Mouse (Mus musculus) stomach, embryonic 14.5 days (tissue): Measurements from ENCODE around the gene Tpk1. TPM values are rescaled to one million over a fixed set of nuclear protein-coding genes. Genes with fewer than 3 reads are reported as not detected.

Experiments used
- ATAC-seq: fragments of 200-750 bp; cut with Nextera tagmentation; 2 replicates; pipeline ENCODE4 v1.8.0; 2017; ENCODE audit warnings: low read depth, moderate TSS enrichment; ENCODE audit not compliant: insufficient number of reproducible peaks, insufficient read depth, low FRiP score
- H3K27ac ChIP-seq: fragments of 300-500 bp; sonication (generic); 2 replicates; pipeline ENCODE4 v1.5.1; 2014; ENCODE audit warnings: mild to moderate bottlenecking, low read length, moderate library complexity, mixed read lengths
- H3K27me3 ChIP-seq: fragments of 300-500 bp; sonication (generic); 2 replicates; pipeline ENCODE4 v1.6.1; 2014; ENCODE audit warnings: low read length, control low read depth, mixed read lengths; ENCODE audit not compliant: control insufficient read depth, insufficient read depth
- H3K36me3 ChIP-seq: fragments of 300-500 bp; sonication (generic); 2 replicates; pipeline ENCODE4 v1.6.1; 2014; ENCODE audit warnings: mild to moderate bottlenecking, control low read depth, low read length, moderate library complexity, mixed read lengths; ENCODE audit not compliant: control insufficient read depth, insufficient read depth
- H3K4me1 ChIP-seq: fragments of 300-500 bp; sonication (generic); 2 replicates; pipeline ENCODE4 v1.6.1; 2014; ENCODE audit warnings: low read length, control low read depth, mixed read lengths; ENCODE audit not compliant: control insufficient read depth, insufficient read depth
- H3K4me2 ChIP-seq: fragments of 300-500 bp; sonication (generic); replicated peaks from 2 replicates; pipeline ENCODE4 v1.6.1; 2014; ENCODE audit warnings: low read depth, low read length, control low read depth
- H3K4me3 ChIP-seq: fragments of 300-500 bp; sonication (generic); 2 replicates; pipeline ENCODE4 v1.5.1; 2014; ENCODE audit warnings: low read depth, low read length, control low read depth
- H3K9ac ChIP-seq: fragments of 300-500 bp; sonication (generic); replicated peaks from 2 replicates; pipeline ENCODE4 v1.6.1; 2014; ENCODE audit warnings: low read depth, mild to moderate bottlenecking, control low read depth, low read length, moderate library complexity, mixed read lengths
- H3K9me3 ChIP-seq: fragments of 300-500 bp; sonication (generic); 2 replicates; pipeline ENCODE4 v1.6.1; 2016; ENCODE audit warnings: low read depth, low read length, control low read depth; ENCODE audit not compliant: control insufficient read depth
- WGBS: fragments of 180-500 bp; shearing (Covaris S2); extraction: QIAGEN DNeasy Blood & Tissue Kit; methylation state at CpG from one replicate; pipeline ENCODE4 v1.1.7; 2014; 5-methylcytosine and 5-hydroxymethylcytosine counted together
- polyA plus RNA-seq: library from polyadenylated mRNA; unstranded; fragments of >200 nt; fragmentation: Nextera tagmentation; extraction: Ambion mirVana; gene quantifications from 2 replicates; pipeline ENCODE4 v1.2.1, GENCODE M21; 2014

The Tpk1 gene
- polyA plus RNA-seq, 1 experiment from 2014 or later: 10.8 TPM

DNA sequence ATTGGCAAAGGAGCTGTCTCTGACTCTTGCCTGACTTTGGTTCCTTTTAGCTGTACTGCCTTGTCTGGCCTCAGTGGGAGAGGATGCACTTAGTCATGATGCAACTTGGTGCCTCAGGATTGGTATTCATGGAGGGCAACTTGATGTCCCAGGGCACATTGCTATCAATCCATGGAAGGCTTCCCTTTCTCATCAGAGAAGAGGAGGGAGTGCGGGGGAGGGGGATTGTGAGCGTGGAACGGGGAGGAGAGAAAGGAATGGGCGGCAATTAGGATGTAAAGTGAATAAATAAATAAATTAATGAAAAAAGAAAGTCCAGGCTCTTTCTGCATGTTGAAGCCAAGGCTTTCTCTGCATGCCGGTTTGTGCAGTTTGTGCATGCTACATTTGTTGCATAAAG, 304.8 kb downstream of the Tpk1 start:
- ATAC-seq: no peak
- Histone ChIP-seq H3K27me3 (no peaks in the 10 kb centered on the region), H3K36me3 (no peaks in the 10 kb centered on the region), H3K4me3 (no peak overlapping the region), H3K4me1 (no peaks in the 10 kb centered on the region), H3K9me3 (no peaks in the 10 kb centered on the region), H3K4me2 (no peak overlapping the region), H3K27ac (no peak overlapping the region), H3K9ac (no peak overlapping the region)
- WGBS: 46% methylated on average over 5 of the region's 5 CpGs

DNA sequence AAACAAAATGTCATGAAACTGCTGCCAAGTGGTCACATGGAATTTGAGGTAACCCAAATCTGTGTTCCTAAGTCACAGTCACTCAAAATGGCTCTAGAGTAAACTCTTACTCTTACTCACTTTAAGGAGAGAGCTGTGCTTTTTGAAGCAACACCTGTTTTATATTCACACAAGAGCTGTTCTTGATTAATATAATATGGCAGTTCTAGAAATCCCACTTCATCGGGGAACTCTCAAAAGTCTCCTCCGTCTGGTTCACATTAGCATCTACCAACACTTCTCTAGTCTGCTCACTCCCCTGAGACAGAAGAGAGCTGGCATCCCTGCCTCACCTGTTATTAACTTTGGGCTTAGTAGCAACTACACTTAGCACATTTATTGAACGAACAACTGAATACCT, 305.9 kb downstream of the Tpk1 start:
- 70% methylated on average over 3 of the region's 3 CpGs for WGBS

DNA sequence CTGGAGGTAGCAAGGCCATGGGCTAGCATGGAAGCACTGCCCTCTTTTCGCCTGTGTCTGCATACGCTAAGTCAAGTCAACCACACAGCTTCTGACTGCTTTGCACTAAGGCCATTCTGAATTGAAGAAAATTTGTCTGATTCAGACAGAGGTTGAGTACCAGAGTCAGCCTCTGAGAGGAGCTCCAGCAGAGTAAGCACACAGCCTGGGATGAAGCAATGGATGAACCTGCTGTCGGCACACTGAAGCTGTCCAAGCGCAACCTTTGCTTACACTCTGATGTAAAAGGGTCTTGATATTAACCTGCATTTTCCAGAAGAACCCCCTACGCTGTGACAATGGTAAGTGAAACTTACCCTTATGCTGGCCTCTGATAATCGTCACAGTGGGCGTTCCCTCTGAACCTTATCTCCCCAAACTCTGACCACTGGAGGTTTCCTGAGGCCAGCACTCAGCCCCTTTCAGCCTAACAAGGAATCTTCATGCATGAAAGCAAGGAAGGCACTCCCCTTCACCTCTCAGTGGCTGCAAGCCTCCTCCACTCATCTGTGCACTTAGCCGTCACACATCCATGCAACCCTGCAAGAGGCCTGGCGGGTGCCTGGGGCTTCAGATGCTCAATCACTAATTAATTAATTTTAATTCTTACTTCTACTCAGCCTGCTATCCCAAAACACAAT, 311.4 kb downstream of the Tpk1 start:
- WGBS: 74% methylated on average over 9 of the region's 9 CpGs
- Histone ChIP-seq H3K36me3 (no peaks in the 10 kb centered on the region), H3K4me1 (no peaks in the 10 kb centered on the region), H3K4me3 (no peak overlapping the region), H3K9me3 (no peaks in the 10 kb centered on the region), H3K27me3 (no peaks in the 10 kb centered on the region), H3K27ac (no peak overlapping the region), H3K9ac (no peak overlapping the region), H3K4me2 (no peak overlapping the region)
- no peak for ATAC-seq

More for the DNA sequence above, 305.9 kb downstream of the Tpk1 start:
- no peak overlapping the region for H3K27ac ChIP-seq
- H3K9ac ChIP-seq: no peak overlapping the region
- H3K4me1 ChIP-seq: no peaks in the 10 kb centered on the region
- H3K27me3 ChIP-seq: no peaks in the 10 kb centered on the region
- H3K9me3 ChIP-seq: no peaks in the 10 kb centered on the region
- ATAC-seq: no peak
- no peak overlapping the region for H3K4me2 ChIP-seq
- no peaks in the 10 kb centered on the region for H3K36me3 ChIP-seq
- no peak overlapping the region for H3K4me3 ChIP-seq

DNA sequence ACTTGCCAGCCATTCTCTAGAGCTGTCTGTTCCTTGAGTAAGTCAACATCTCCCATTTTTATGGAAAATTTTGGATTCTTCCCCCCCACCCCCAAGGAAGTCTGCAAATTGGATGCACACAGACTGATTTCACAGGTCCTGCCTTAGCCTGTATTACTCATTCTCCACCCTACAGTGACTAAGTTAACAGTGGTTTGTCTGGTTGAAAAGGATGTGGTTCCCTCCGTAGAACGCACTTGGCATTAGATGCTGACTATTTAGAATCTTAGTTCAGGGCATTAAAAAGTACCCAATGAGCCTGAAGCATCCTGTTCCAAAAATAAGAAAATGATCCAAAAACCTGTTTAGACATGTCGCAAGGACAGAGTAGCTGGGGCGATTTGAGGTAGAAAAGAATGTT, 312.6 kb downstream of the Tpk1 start:
- Histone ChIP-seq H3K4me2 (no peak overlapping the region), H3K27me3 (no peaks in the 10 kb centered on the region), H3K4me1 (no peaks in the 10 kb centered on the region), H3K27ac (no peak overlapping the region), H3K4me3 (no peak overlapping the region), H3K36me3 (no peaks in the 10 kb centered on the region), H3K9me3 (no peaks in the 10 kb centered on the region), H3K9ac (no peak overlapping the region)
- 96% methylated on average over 4 of the region's 4 CpGs for whole genome bisulfite sequencing
- no peak for ATAC-seq

DNA sequence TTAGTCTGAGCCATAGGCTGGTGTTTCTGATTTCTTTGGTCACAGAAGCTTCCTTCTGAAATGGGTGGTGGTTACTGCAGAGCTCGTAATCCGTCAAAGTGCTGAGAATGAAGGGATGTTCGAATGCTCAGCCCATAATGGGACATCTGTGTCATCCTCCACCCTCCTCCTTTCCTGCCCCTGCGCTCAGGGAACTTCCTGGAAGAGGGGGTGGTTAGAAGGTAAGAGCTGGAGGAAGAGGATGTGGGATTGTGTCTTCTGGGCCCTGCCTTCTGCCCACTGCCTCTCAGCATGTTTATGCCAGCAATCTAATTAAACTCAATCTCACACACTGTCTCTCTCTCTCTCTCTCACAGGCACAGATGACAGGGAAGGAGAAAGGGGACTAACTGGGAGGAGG, 317.0 kb downstream of the Tpk1 start:
- 63% methylated on average over 4 of the region's 4 CpGs for WGBS
- Histone ChIP-seq H3K9me3 (no peaks in the 10 kb centered on the region), H3K4me3 (no peak overlapping the region), H3K4me2 (no peak overlapping the region), H3K4me1 (no peaks in the 10 kb centered on the region), H3K9ac (no peak overlapping the region), H3K36me3 (no peaks in the 10 kb centered on the region), H3K27ac (no peak overlapping the region), H3K27me3 (no peaks in the 10 kb centered on the region)
- no peak for ATAC-seq

DNA sequence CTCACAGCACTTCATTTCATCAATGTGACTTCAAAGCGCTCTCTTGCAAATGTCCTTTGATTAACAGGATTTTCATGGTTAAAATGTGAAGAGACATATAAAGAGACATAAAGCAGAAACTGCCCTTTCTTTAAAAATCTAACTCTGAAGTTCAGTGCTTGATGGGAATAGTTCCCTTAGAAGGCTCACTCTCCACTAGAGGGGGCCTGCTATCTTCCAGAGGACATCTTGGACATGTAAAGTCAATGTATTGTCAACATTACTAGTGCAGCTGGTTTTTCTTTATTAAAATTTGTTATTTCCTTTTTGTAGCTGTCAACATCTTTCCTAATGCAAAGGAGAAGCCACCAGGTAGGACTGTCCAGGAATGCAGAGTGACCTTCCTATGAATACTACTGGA, 318.4 kb downstream of the Tpk1 start:
- Histone ChIP-seq H3K27me3 (no peaks in the 10 kb centered on the region), H3K4me3 (no peak overlapping the region), H3K27ac (no peak overlapping the region), H3K4me1 (no peaks in the 10 kb centered on the region), H3K9ac (no peak overlapping the region), H3K4me2 (no peak overlapping the region), H3K9me3 (no peaks in the 10 kb centered on the region), H3K36me3 (no peaks in the 10 kb centered on the region)
- no peak for ATAC-seq
- WGBS: 96% methylated on average over 1 of the region's 1 CpGs

DNA sequence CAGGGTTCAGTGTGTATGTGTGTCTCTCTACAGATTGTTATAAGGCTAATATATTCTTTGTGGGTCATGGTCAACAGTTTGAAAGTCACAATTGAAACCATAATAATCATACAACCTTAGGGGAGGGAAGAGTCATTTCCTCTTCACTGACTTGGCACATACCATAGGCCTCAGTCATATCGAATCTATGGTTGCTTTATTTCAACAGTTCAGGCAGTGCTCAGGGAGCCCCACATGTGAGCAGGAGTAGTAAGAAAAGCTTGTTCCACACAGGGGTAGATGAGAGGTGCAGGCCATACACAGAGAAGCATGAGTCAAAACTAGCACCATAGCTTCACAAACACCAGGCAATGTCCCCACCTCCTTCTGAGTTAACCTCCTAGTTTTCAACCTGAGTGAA, 323.1 kb downstream of the Tpk1 start:
- Histone ChIP-seq H3K27me3 (no peaks in the 10 kb centered on the region), H3K4me3 (no peak overlapping the region), H3K36me3 (no peaks in the 10 kb centered on the region), H3K4me2 (no peak overlapping the region), H3K27ac (no peak overlapping the region), H3K4me1 (no peaks in the 10 kb centered on the region), H3K9me3 (no peaks in the 10 kb centered on the region), H3K9ac (no peak overlapping the region)
- ATAC-seq: no peak
- WGBS: 59% methylated on average over 1 of the region's 1 CpGs

DNA sequence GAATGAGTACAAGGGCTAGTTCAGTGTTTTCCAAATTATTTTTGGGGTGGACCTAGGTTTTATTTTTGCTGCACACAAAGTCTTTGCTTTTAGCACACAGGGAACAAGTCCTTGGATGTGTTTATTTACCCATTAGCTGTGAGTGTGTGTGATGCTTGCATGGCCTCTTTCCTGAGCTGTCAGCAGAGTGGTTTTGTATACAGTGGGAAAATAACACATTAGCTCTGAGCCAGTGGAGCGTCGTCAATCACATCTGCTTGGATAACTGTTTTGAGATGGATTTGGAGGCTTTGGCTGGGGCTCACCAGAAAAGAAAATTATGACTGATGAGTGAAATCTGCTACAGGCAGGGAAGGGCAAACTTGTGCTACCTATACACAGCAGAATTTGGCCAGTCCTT, 323.7 kb downstream of the Tpk1 start:
- Histone ChIP-seq H3K9ac (no peak overlapping the region), H3K27me3 (no peaks in the 10 kb centered on the region), H3K27ac (no peak overlapping the region), H3K4me2 (no peak overlapping the region), H3K4me3 (no peak overlapping the region), H3K4me1 (peaks cover 3% of the 10 kb centered on the region), H3K36me3 (no peaks in the 10 kb centered on the region), H3K9me3 (no peaks in the 10 kb centered on the region)
- ATAC-seq: no peak
- 32% methylated on average over 2 of the region's 2 CpGs for WGBS

DNA sequence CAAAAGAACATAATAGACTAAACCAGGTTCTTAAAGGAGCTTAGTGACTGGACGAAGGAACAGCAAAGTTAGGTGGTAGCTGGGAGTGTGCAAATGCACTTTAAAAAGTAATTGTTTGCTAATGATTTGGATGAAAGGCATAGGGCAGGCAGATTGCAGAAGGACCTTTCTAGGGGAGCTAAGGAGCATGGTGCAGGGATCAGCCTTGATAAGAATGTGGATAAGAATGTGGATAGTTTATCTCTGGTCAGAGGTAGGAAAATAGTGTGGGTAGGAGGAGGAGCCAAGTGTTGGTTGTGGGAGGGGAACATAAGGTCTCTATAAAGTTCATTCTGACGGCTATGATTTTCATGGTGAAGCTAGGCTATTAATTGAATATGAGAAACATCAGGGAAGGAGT, 327.3 kb downstream of the Tpk1 start:
- ATAC-seq: peak; percentile 49
- no peaks in the 10 kb centered on the region for H3K36me3 ChIP-seq
- H3K4me2 ChIP-seq: no peak overlapping the region
- H3K4me3 ChIP-seq: no peak overlapping the region
- H3K27me3 ChIP-seq: no peaks in the 10 kb centered on the region
- peaks cover 5% of the 10 kb centered on the region for H3K4me1 ChIP-seq
- 33% methylated on average over 2 of the region's 2 CpGs for WGBS
- H3K9ac ChIP-seq: no peak overlapping the region
- no peaks in the 10 kb centered on the region for H3K9me3 ChIP-seq
- H3K27ac ChIP-seq: no peak overlapping the region
